Mouse (Mus musculus) heart, embryonic 13.5 days (tissue): ENCODE data around the gene Abcg4. TPM values are rescaled to one million over a fixed set of nuclear protein-coding genes. Genes with fewer than 3 reads are reported as not detected.

ENCODE experiments used
- ATAC-seq: fragments of 200-750 bp; cut with Nextera tagmentation; 2 replicates; pipeline ENCODE4 v1.8.0; 2017; ENCODE audit warnings: moderate TSS enrichment; ENCODE audit not compliant: insufficient number of reproducible peaks, low FRiP score, low TSS enrichment; ENCODE audit errors: extremely low read depth
- H3K27ac ChIP-seq: fragments of 300-500 bp; sonication (generic); replicated peaks from 2 replicates; pipeline ENCODE4 v1.5.1; 2015; ENCODE audit warnings: moderate library complexity, mild to moderate bottlenecking, inconsistent platforms
- H3K27me3 ChIP-seq: fragments of 300-500 bp; sonication (generic); replicated peaks from 2 replicates; pipeline ENCODE4 v1.6.1; 2015; ENCODE audit warnings: mild to moderate bottlenecking, inconsistent platforms
- H3K36me3 ChIP-seq: fragments of 300-500 bp; sonication (generic); 2 replicates; pipeline ENCODE4 v1.6.1; 2015; ENCODE audit warnings: mild to moderate bottlenecking, inconsistent platforms
- H3K4me1 ChIP-seq: fragments of 300-500 bp; sonication (generic); 2 replicates; pipeline ENCODE4 v1.6.1; 2015; ENCODE audit warnings: inconsistent platforms
- H3K4me2 ChIP-seq: fragments of 300-500 bp; sonication (generic); 2 replicates; pipeline ENCODE4 v1.6.1; 2015; ENCODE audit warnings: inconsistent platforms, mild to moderate bottlenecking, moderate library complexity
- H3K4me3 ChIP-seq: fragments of 300-500 bp; sonication (generic); 2 replicates; pipeline ENCODE4 v1.5.1; 2015; ENCODE audit warnings: moderate library complexity, mild to moderate bottlenecking, inconsistent platforms
- H3K9ac ChIP-seq: fragments of 300-500 bp; sonication (generic); 2 replicates; pipeline ENCODE4 v1.6.1; 2015; ENCODE audit warnings: inconsistent platforms, mild to moderate bottlenecking, moderate library complexity
- H3K9me3 ChIP-seq: fragments of 300-500 bp; sonication (generic); 2 replicates; pipeline ENCODE4 v1.6.1; 2016; ENCODE audit warnings: inconsistent platforms
- WGBS: fragments of 180-500 bp; shearing (Covaris S2); methylation state at CpG from one replicate; pipeline ENCODE4 v1.1.7; 2015; ENCODE audit warnings: mixed read lengths; 5-methylcytosine and 5-hydroxymethylcytosine counted together
- polyA plus RNA-seq: library from polyadenylated mRNA; unstranded; fragments of >200 nt; fragmentation: Nextera tagmentation; extraction: Ambion mirVana; gene quantifications from 2 replicates; pipeline ENCODE4 v1.2.1, GENCODE M21; 2015

The Abcg4 gene
- polyA plus RNA-seq, 1 experiment from 2014 or later = 3.5 TPM

DNA sequence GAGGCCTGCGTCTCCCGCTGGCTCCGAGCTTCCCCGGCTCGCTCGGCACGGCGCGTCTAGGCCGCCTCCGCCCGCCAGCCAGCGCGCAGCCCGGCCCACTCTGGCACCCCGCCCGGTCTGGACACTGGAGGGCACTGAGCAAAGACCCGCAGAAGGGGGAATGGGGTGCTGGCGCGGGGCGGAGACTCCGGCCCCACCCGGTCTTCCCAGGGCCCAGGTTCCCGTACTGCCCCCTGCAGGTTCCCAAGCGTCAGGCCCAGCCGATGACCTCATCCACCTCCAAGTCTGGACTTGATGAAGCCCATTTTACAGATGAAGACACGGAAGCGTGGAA lies 20.4 kb downstream of the Abcg4 start:
- ATAC-seq = peak; percentile 85
- Histone ChIP-seq H3K9me3 (no peaks in the 10 kb centered on the region), H3K36me3 (0 out of 2 replicates have a peak, but pooled peaks cover 8% of the 10 kb centered on the region), H3K9ac (peak overlapping the region; percentile 96), H3K27ac (peak overlapping the region; percentile 91), H3K4me3 (peak overlapping the region; percentile 67), H3K4me2 (peak overlapping the region; percentile 91), H3K4me1 (peaks cover 16% of the 10 kb centered on the region), H3K27me3 (no peaks in the 10 kb centered on the region; the same call in 1 of the 2 replicates)
- WGBS = 5% methylated on average over 27 of the region's 28 CpGs

DNA sequence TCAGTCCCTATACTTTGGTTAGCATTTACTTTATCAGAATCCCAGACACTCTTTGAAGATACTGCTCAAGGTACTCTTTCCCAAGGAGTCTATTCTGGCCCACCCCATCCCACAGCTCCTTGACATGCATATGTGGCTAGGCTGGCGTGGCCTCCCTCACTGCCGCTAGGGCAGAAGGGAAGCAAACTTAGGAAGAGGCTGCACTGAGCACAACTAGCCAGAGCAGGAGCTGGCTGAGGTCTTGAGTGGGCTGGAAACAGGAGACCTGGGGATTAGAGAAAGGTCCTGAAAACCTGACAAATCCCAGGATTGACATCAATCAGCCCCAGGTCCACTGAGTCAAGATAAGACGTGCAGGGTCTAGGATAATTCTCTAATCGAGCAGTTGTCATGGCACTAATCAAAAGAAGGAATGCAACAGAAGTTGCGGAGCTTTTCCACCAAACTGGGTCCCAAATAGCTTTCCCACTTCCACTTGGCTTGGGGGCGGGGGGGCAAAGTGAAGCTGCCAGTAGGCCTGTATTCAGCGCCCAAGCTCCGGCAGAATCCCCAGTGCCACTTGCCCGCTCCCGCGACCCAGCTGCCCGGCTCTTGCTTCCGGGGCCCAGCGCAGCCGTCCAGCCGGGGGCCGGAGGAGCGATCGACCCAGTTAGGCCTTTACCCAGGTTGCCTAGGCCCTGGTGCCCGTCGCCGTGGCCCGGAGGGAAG lies 20.9 kb downstream of the Abcg4 start:
- Histone ChIP-seq H3K9ac (peak overlapping the region; percentile 96), H3K27me3 (no peaks in the 10 kb centered on the region; the same call in 1 of the 2 replicates), H3K36me3 (0 out of 2 replicates have a peak, but pooled peaks cover 8% of the 10 kb centered on the region), H3K9me3 (no peaks in the 10 kb centered on the region), H3K4me3 (peak overlapping the region; percentile 67), H3K4me1 (peaks cover 16% of the 10 kb centered on the region), H3K27ac (peak overlapping the region; percentile 91), H3K4me2 (peak overlapping the region; percentile 91)
- ATAC-seq = peak; percentile 4; the same call in 1 of the 2 replicates
- 6% methylated on average over 23 of the region's 23 CpGs for WGBS

DNA sequence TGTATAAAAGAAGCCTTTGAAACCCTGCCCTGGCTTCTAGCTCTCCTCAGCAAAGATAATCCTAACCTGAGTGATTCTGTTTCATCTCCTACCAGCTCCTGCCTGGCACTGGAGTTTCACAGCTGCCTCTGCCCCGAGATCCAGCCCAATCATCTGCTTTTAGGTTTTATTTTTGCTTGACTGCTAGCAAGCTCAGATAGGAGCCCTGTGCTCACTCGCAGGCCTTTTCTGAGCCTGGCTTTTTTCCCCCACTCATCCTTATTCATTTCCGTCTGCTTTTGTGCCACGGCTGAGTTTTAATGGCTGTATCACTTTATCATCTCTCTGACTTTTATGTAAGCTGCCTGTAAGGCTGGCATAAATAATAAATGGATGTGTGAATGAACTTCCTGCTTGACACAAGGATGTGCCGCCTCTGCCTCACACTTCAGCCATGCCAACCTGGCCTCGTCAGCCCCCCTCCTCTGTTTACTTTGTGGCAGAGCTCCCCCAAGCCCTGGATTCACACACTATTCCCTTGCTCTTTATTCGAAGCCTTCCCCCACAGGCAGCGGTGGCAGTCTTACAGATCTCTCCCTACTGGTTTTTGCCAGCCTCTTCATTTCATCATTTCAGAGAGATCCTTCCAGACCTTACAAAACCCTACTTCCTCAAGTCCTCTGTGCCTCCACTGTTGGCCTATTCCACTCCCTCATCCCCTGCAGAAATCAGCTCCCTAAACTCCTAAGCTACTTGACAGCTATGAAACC lies 21.8 kb downstream of the Abcg4 start:
- no peaks in the 10 kb centered on the region; the same call in 1 of the 2 replicates for H3K27me3 ChIP-seq
- 60% methylated on average over 8 of the region's 8 CpGs for WGBS
- H3K36me3 ChIP-seq = peaks cover 11% of the 10 kb centered on the region; the same call in 1 of the 2 replicates
- ATAC-seq = no peak
- peak overlapping the region; percentile 91 for H3K4me2 ChIP-seq
- H3K4me1 ChIP-seq = peaks cover 16% of the 10 kb centered on the region
- H3K4me3 ChIP-seq = peak overlapping the region; percentile 67
- H3K9ac ChIP-seq = peak overlapping the region; percentile 96
- no peaks in the 10 kb centered on the region for H3K9me3 ChIP-seq
- H3K27ac ChIP-seq = peak overlapping the region; percentile 91

DNA sequence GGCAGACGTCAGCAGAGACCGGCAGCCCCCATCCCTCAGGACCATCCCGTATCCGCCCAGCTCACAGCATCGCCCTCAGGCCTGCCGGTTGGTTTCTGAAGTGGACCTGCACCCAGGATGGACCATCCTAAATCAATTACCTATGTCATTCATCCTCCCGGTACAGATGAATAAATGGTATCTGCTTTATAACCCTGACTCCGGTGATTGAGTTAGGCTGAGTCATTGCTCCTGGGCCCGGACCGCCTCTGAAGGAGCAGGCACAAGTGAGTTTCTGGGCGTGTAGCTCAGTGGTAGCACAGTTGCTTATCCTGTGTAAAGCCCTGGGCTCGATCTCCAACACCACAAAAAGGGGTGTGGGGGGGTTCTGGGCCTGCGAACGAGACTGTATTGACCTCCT lies 27.0 kb downstream of the Abcg4 start:
- 81% methylated on average over 14 of the region's 14 CpGs for WGBS
- Histone ChIP-seq H3K36me3 (peaks cover 17% of the 10 kb centered on the region), H3K4me1 (peaks cover 1% of the 10 kb centered on the region), H3K9me3 (no peaks in the 10 kb centered on the region), H3K27me3 (no peaks in the 10 kb centered on the region; the same call in 1 of the 2 replicates), H3K27ac (no peak overlapping the region), H3K4me3 (no peak overlapping the region), H3K4me2 (no peak overlapping the region), H3K9ac (no peak overlapping the region)
- no peak for ATAC-seq

DNA sequence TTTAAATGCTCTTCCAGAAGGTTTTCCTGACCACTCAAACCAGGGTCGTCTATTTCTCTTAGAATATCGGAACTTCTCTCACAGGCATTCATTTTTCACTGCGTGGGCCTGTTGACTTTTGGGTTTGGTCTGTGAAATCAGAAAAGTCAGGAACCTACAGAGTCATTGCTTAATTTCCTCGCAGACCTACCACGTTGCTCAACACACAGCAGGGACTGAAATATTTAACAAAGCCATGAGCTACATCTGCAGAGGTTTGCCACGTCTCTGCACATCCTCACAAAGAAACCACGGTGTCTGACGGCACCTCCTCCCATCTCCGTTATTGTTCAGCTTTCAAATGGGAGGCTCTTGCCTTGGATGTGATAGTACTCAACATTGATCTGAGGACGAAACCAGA lies 29.4 kb downstream of the Abcg4 start:
- H3K27ac ChIP-seq = no peak overlapping the region
- no peak overlapping the region for H3K4me2 ChIP-seq
- H3K4me1 ChIP-seq = peaks cover 19% of the 10 kb centered on the region
- WGBS = 74% methylated on average over 10 of the region's 10 CpGs
- H3K9ac ChIP-seq = no peak overlapping the region
- no peak overlapping the region for H3K4me3 ChIP-seq
- ATAC-seq = no peak
- peaks cover 17% of the 10 kb centered on the region for H3K36me3 ChIP-seq
- H3K27me3 ChIP-seq = no peaks in the 10 kb centered on the region; the same call in 1 of the 2 replicates
- no peaks in the 10 kb centered on the region for H3K9me3 ChIP-seq

DNA sequence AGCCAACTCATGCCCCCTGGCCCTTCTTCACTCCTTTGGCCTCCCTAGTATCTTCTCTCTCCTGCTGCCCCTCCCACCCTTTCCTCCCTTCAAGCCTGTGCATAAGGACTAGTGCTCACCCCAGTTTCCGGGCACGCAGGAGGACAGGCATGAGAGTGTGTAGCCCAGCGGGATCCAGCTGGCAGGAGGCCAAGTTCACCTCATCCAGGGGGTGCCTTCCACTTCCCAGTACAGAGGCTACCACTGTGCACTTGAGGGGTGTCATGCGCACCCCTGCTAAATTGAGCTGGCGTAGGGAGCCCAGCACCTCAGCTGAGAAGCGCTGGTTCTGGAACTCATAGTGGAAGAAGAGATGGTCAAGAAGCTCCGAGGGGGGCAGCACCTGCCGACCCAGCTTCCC lies 32.2 kb downstream of the Abcg4 start:
- no peak overlapping the region for H3K9ac ChIP-seq
- H3K36me3 ChIP-seq = peaks cover 6% of the 10 kb centered on the region; the same call in 1 of the 2 replicates
- 72% methylated on average over 8 of the region's 8 CpGs for WGBS
- ATAC-seq = no peak
- H3K9me3 ChIP-seq = no peaks in the 10 kb centered on the region
- peaks cover 19% of the 10 kb centered on the region for H3K4me1 ChIP-seq
- no peak overlapping the region for H3K4me2 ChIP-seq
- H3K27ac ChIP-seq = no peak overlapping the region
- peaks cover 7% of the 10 kb centered on the region; the same call in 1 of the 2 replicates for H3K27me3 ChIP-seq
- no peak overlapping the region for H3K4me3 ChIP-seq

DNA sequence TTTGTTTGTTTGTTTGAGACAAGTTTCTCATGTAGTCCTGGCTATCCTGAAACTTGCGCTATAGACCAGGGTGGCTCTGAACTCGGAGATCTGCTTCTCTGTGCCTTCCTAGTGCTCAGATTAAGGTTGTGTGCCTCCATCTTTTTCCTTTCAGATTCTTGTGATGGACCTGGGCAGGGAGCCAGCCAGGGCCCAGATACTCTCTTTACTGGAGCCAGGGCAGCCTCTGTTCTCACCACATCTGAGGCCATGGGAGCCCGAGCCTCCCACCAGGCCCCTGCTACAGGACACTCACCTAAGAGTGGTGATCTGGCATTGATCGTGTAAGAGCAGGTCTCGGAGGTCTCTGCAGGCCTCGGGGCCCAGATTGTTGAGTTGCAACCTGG lies 33.3 kb downstream of the Abcg4 start:
- peaks cover 25% of the 10 kb centered on the region for H3K4me1 ChIP-seq

DNA sequence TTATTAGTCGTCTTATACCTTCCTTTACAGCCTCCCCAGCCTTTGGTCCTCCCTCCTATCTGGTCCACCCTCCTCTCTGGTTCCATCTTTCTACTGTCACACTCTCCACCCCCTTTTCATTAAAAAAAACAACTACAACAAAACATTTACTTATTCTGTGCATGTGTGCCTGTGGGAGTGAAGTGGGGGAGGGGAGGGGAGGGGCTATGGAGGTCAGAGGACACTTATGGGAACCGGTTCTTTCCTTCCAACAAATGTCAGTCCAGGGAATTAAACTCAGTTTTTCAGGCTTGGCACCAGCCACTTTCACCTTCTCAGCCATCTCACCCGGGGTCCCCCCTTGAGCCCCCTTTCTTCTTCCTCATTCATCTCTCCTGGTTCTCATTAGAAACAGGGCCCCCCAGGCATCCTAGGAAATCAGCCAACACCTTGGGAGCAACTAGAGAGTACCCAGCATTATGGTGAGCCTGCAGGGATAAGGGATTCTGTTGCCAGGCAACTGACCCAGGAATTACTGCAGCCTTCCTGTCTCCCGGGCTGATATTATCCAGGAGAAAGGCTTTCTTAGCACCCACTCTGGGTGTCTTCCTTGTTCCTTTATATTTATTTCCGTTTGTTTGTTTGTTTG lies 33.8 kb downstream of the Abcg4 start:
- Histone ChIP-seq H3K9me3 (no peaks in the 10 kb centered on the region), H3K9ac (0 out of 2 replicates have a peak overlapping the region, but pooled peaks have one; percentile 2), H3K4me3 (no peak overlapping the region), H3K36me3 (peaks cover 6% of the 10 kb centered on the region; the same call in 1 of the 2 replicates), H3K4me2 (no peak overlapping the region), H3K27me3 (peaks cover 18% of the 10 kb centered on the region; the same call in 1 of the 2 replicates), H3K27ac (no peak overlapping the region), H3K4me1 (peaks cover 30% of the 10 kb centered on the region)
- no peak for ATAC-seq
- WGBS = 24% methylated on average over 5 of the region's 5 CpGs

More for the DNA sequence above, 33.3 kb downstream of the Abcg4 start:
- H3K27me3 ChIP-seq = peaks cover 13% of the 10 kb centered on the region; the same call in 1 of the 2 replicates
- H3K4me2 ChIP-seq = no peak overlapping the region
- H3K9ac ChIP-seq = 0 out of 2 replicates have a peak overlapping the region, but pooled peaks have one; percentile 2
- ATAC-seq = no peak
- H3K4me3 ChIP-seq = no peak overlapping the region
- H3K36me3 ChIP-seq = peaks cover 6% of the 10 kb centered on the region; the same call in 1 of the 2 replicates
- WGBS = 50% methylated on average over 6 of the region's 6 CpGs
- H3K9me3 ChIP-seq = no peaks in the 10 kb centered on the region
- no peak overlapping the region for H3K27ac ChIP-seq

DNA sequence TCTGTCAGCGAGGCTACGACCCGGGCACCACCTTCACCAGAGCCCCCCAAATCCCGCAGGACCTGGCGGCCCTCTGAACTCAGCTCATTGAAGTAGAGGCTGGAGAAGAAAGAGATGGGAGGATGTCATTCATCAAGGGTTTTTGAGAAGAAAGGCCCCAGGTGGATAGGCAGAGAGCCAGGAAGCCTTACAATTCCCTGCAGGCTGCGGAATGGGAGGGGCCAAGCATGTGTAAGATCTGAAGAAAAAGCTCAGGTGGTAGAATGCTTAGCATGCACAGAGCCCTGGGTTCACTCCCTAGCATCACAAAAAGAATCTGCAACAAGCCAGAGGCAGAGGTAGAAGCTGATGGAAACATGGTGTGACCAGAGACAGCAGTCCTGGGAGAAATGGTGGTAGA lies 35.0 kb downstream of the Abcg4 start:
- 84% methylated on average over 6 of the region's 6 CpGs for WGBS
- Histone ChIP-seq H3K9ac (no peak overlapping the region), H3K27me3 (peaks cover 28% of the 10 kb centered on the region), H3K4me1 (peaks cover 36% of the 10 kb centered on the region), H3K4me3 (no peak overlapping the region), H3K9me3 (no peaks in the 10 kb centered on the region), H3K27ac (no peak overlapping the region), H3K36me3 (peaks cover 6% of the 10 kb centered on the region; the same call in 1 of the 2 replicates), H3K4me2 (no peak overlapping the region)
- no peak for ATAC-seq

DNA sequence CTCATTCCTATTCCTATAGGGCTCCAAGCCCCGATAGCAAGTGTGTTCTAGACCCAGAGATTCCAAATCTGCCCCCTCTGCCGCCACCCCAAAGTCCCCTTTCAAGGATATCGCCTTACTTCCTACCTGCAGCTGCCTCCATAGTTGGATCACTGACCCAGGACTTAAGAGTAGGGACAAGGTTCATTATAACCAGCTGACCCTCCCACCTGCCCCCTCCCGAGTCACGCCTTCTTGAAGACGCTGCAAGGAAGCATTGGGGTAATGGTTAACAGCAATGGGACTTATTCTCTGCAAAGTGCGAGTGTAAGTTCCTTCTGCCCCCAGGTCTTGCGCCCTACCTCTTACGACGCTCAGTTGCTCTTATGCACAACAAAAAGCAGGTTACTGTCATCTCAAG lies 37.1 kb downstream of the Abcg4 start, which contains the start of gene Pdzd3:
TSS of gene Pdzd3 (minus strand) at position 158 of the 400 bp plus-strand sequence.
- peaks cover 35% of the 10 kb centered on the region for H3K4me1 ChIP-seq
- H3K9ac ChIP-seq = 0 out of 2 replicates have a peak within 1 kb of the TSS, but pooled peaks have one; percentile 19
- no peak within 1 kb of the TSS for H3K4me3 ChIP-seq
- WGBS = 69% methylated on average over 10 of the region's 10 CpGs
- H3K9me3 ChIP-seq = no peaks in the 10 kb centered on the region
- ATAC-seq = no peak
- no peaks in the 10 kb centered on the region; the same call in 1 of the 2 replicates for H3K36me3 ChIP-seq
- H3K4me2 ChIP-seq = no peak within 1 kb of the TSS
- H3K27me3 ChIP-seq = peaks cover 43% of the 10 kb centered on the region
- no peak within 1 kb of the TSS for H3K27ac ChIP-seq

DNA sequence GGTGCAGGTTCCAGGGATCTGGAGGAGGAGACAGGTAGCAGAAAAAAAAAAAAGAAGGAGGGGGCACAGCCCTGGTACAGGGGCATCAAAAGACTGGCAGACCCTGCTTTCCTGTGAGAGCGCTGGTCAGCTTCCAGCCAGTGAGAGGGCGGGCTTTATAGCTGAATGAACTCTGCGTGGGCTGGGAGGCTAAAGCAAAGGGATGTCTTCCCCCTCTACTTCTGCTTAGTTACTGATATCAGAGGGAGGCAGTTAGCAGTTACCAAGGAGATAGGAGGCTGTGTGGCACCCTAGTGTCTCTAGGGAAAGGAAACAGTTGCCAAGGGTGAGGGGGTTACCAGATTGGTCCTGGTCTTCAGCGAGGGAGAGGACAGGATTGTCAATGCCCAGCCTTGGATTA lies 38.0 kb downstream of the Abcg4 start:
- H3K9me3 ChIP-seq = no peaks in the 10 kb centered on the region
- no peak for ATAC-seq

More for the DNA sequence above, 38.0 kb downstream of the Abcg4 start:
- H3K4me2 ChIP-seq = no peak overlapping the region
- H3K27me3 ChIP-seq = peaks cover 43% of the 10 kb centered on the region
- H3K4me1 ChIP-seq = peaks cover 26% of the 10 kb centered on the region
- WGBS = 48% methylated on average over 4 of the region's 4 CpGs
- no peak overlapping the region for H3K27ac ChIP-seq
- no peaks in the 10 kb centered on the region for H3K36me3 ChIP-seq
- no peak overlapping the region for H3K4me3 ChIP-seq
- H3K9ac ChIP-seq = 0 out of 2 replicates have a peak overlapping the region, but pooled peaks have one; percentile 19
